Mouse (Mus musculus): ENCODE measurements around the gene Dph7. TPM values are rescaled to one million over a fixed set of nuclear protein-coding genes. Genes with fewer than 3 reads are reported as not detected.
"Not testable (repeated sequence)": the region's sequence is repeated elsewhere in the genome, so short reads cannot be mapped to it uniquely, and the experiment has no call there.

Gene Dph7
- polyA plus RNA-seq, 1 experiment from 2014 or later: 7.2 TPM

DNA sequence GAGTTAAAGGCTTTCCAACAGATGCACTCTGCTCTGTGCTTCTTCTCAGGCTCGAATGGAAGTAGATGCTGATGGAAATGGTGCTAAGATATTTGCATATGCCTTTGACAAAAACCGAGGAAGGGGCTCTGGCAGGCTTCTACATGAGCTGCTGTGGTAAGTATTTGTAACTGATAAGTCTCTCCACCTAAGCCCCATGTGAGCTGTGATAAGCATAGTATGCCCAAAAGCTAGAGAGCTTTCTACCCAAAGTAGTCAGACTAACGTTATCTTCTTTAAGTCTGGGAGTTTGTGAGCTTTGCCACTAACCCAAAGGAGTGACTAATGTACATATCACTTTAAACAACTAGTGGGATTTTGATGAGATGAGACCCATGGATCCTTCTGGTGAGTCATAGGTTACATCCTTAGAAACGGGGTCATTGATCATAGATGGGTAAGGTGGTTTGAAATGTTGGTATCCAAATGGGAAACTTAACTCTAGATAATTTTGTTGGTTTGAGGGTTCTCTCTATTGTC is 9.6 kb upstream of the Dph7 start:
- H3K27ac ChIP-seq (ENCODE audit: low read depth, low read length): no peak overlapping the region
- WGBS: 82% methylated on average over 4 of the region's 4 CpGs
- H3K9me3 ChIP-seq (ENCODE audit: control insufficient read depth): no peaks in the 10 kb centered on the region
- H3K4me1 ChIP-seq (replicated peaks; ENCODE audit: control insufficient read depth, insufficient read depth, low read length): peaks cover 5% of the 10 kb centered on the region; the same call in 1 of the 2 replicates
- TF ChIP-seq CTCF (IDR thresholded peaks at IDR 0.05; ENCODE audit: low read depth): no peak
- H3K9ac ChIP-seq (ENCODE audit: low read depth, low read length): no peak overlapping the region
- no peaks in the 10 kb centered on the region for H3K27me3 ChIP-seq (replicated peaks; ENCODE audit: control insufficient read depth, insufficient read depth, low read length)
- H3K4me2 ChIP-seq (replicated peaks; ENCODE audit: low read depth): no peak overlapping the region
- peaks cover 34% of the 10 kb centered on the region for H3K36me3 ChIP-seq (ENCODE audit: control insufficient read depth, insufficient read depth)
- no peak overlapping the region for H3K4me3 ChIP-seq (ENCODE audit: low read depth, low read length)
- ATAC-seq: no peak

DNA sequence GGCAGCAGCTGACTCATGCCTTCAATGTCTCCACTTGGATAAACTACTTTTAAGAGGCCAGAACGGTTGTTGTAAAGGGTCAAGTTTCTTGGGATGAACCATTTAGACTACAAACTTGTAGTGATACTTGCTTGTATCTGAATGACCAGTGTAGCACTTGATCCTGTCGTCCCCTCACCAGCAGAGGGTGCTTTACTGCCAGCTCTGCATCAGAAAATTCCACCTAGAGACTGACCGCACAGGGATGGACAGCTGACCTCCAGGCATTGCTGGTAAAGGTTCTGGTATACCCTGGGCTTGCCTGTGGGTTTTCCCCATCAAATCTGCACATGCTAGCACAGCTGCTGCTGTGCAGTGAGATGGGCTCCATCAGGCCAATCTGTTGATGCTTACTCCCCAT is 1.3 kb upstream of the Dph7 start:
- 34% methylated on average over 3 of the region's 3 CpGs for WGBS
- no peak for ATAC-seq
- Histone ChIP-seq H3K36me3 (ENCODE audit: control insufficient read depth, insufficient read depth) (peaks cover 21% of the 10 kb centered on the region), H3K27ac (ENCODE audit: low read depth, low read length) (no peak overlapping the region), H3K4me3 (ENCODE audit: low read depth, low read length) (no peak overlapping the region), H3K27me3 (replicated peaks; ENCODE audit: control insufficient read depth, insufficient read depth, low read length) (no peaks in the 10 kb centered on the region), H3K9ac (ENCODE audit: low read depth, low read length) (no peak overlapping the region), H3K4me2 (replicated peaks; ENCODE audit: low read depth) (no peak overlapping the region), H3K9me3 (ENCODE audit: control insufficient read depth) (no peaks in the 10 kb centered on the region), H3K4me1 (replicated peaks; ENCODE audit: control insufficient read depth, insufficient read depth, low read length) (no peaks in the 10 kb centered on the region)
- TF ChIP-seq CTCF (IDR thresholded peaks at IDR 0.05; ENCODE audit: low read depth): peak; percentile 79

DNA sequence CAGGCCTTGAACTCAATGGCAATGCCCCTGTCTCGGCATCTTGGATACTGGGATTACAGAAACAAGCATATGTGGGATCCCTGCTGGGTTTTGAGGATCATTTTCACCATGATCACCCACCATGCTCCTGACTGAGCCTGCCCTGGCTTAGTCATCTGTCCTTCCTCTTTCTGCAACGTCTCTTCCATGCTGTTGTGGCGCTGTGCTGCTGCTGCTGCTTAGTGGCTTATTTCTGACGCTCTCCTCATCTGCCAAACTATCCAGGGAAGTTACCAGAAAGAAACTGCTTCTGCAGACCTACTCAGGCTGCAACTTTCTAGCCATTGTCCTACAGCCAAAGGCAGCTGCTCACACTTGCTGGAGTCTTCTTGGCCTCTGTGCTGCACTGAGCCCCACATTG is 8.2 kb downstream of the Dph7 start:
- H3K36me3 ChIP-seq (ENCODE audit: control insufficient read depth, insufficient read depth): peaks cover 40% of the 10 kb centered on the region
- no peak overlapping the region for H3K4me3 ChIP-seq (ENCODE audit: low read depth, low read length)
- peaks cover 5% of the 10 kb centered on the region; the same call in 1 of the 2 replicates for H3K4me1 ChIP-seq (replicated peaks; ENCODE audit: control insufficient read depth, insufficient read depth, low read length)
- no peak for TF ChIP-seq CTCF (IDR thresholded peaks at IDR 0.05; ENCODE audit: low read depth)
- H3K4me2 ChIP-seq (replicated peaks; ENCODE audit: low read depth): no peak overlapping the region
- ATAC-seq: no peak
- no peaks in the 10 kb centered on the region for H3K9me3 ChIP-seq (ENCODE audit: control insufficient read depth)
- H3K27ac ChIP-seq (ENCODE audit: low read depth, low read length): no peak overlapping the region
- no peaks in the 10 kb centered on the region for H3K27me3 ChIP-seq (replicated peaks; ENCODE audit: control insufficient read depth, insufficient read depth, low read length)
- 83% methylated on average over 4 of the region's 4 CpGs for WGBS
- no peak overlapping the region for H3K9ac ChIP-seq (ENCODE audit: low read depth, low read length)

DNA sequence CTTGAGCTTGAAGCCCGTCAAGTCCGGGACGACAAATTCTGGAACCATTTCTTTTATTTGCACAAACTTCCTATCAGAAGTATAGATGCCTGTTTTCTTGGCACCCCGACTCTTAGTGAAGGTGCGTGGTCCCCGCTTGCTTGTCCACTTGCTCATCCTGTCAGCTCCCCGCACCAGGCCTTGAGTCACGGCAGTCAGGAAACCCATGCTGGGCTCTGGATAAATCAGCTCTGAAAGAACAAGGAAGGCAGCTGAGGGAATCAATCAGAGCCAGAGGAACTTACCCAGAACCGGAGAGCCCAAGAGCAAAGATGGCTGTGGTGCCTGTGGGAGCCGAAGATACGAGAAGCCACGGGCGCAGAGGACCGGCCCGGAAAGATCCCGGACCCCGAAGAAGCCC is 12.3 kb downstream of the Dph7 start:
- not testable (repeated sequence) for H3K9me3 ChIP-seq (ENCODE audit: control insufficient read depth)
- WGBS: 1% methylated on average over 17 of the region's 17 CpGs

DNA sequence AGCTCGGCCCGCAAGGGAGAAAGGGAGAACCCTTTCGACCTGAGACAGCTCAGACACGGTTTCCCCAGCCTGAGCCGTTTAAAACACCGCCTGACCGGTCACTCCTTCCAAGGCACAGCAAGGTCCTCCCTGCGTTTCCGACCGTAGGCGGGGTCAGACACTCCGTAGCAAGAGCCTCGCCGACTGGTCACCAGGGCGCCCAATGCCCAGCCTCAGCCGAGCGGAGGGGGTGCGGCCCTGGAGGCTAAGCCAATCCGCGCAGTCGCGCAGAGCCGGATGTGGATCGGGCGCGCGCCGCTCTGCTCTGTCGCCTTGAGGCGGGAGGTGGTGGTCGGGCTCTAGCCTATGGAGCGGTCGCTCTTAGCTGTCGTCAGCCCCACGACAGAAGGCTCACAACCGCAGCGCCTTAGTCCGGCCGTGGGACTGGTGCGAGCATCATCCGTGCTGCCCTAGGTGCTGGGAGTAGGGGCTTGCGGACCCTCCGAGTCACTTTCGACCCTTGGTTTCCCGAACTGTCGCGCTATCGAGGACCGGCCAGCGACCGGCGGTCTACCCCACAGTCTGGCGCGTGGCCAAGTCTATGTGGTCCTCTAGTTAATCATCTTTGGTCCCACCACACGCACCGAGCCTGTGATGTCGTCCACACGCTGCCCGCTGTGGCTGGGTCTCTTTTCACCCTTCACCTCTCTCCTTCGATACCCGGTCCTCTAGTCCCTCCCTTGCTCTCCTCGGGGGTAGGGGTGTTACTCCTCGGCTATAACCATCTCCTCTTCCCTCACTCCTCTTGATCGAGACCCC is 12.9 kb downstream of the Dph7 start, which contains the start of gene Mrpl41:
TSS of gene Mrpl41 (minus strand) at position 193 of the 798 bp plus-strand sequence.
- H3K4me2 ChIP-seq (replicated peaks; ENCODE audit: low read depth): peak within 1 kb of the TSS; percentile 99
- peaks cover 5% of the 10 kb centered on the region; the same call in 1 of the 2 replicates for H3K4me1 ChIP-seq (replicated peaks; ENCODE audit: control insufficient read depth, insufficient read depth, low read length)
- under 1% methylated on average over 64 of the region's 64 CpGs for WGBS
- no peaks in the 10 kb centered on the region for H3K9me3 ChIP-seq (ENCODE audit: control insufficient read depth)
- H3K27ac ChIP-seq (ENCODE audit: low read depth, low read length): peak within 1 kb of the TSS; percentile 89
- peak; percentile 99 for ATAC-seq
- peak within 1 kb of the TSS; percentile 71 for H3K4me3 ChIP-seq (ENCODE audit: low read depth, low read length)
- H3K9ac ChIP-seq (ENCODE audit: low read depth, low read length): peak within 1 kb of the TSS; percentile 82
- H3K27me3 ChIP-seq (replicated peaks; ENCODE audit: control insufficient read depth, insufficient read depth, low read length): no peaks in the 10 kb centered on the region
- peaks cover 13% of the 10 kb centered on the region; the same call in 1 of the 2 replicates for H3K36me3 ChIP-seq (ENCODE audit: control insufficient read depth, insufficient read depth)
- peak; percentile 6; the same call in 1 of the 2 replicates for TF ChIP-seq CTCF (IDR thresholded peaks at IDR 0.05; ENCODE audit: low read depth)

More for the DNA sequence above, 12.3 kb downstream of the Dph7 start:
- Histone ChIP-seq H3K27ac (ENCODE audit: low read depth, low read length) (peak overlapping the region; percentile 89), H3K4me2 (replicated peaks; ENCODE audit: low read depth) (peak overlapping the region; percentile 99), H3K9ac (ENCODE audit: low read depth, low read length) (peak overlapping the region; percentile 82), H3K36me3 (ENCODE audit: control insufficient read depth, insufficient read depth) (peaks cover 19% of the 10 kb centered on the region; the same call in 1 of the 2 replicates), H3K4me3 (ENCODE audit: low read depth, low read length) (peak overlapping the region; percentile 71)
- H3K27me3 ChIP-seq (replicated peaks; ENCODE audit: control insufficient read depth, insufficient read depth, low read length); ATAC-seq; H3K4me1 ChIP-seq (replicated peaks; ENCODE audit: control insufficient read depth, insufficient read depth, low read length): not testable (repeated sequence)

DNA sequence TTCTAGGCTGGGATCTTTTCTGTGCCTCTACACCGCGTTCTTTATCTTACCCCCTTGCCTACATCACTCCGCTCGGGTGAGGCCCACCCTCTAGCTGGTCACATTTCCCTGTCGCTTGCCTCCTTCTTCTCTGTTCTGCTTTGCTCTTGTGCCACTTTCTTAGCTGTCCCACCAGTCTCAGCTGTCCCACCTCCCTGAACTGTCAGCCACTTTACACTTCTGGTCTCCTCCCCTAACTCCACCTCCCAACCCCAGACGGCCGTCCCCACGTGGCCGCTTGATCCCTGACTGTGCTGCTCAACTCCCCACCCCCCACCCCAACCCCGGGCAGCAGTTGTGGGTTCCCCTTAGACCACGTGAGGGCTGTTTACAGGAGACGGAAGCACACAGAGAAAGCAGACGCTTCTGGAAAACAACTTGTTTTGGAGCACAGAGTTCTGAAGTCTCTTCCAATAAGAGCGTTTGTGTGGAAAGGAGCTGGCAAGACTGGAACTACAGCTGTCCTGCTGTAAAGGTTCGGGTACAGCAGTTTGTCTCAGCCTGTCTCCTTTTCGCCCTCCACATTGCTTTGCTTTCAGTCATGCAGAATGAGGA is 13.6 kb downstream of the Dph7 start, which contains the start of gene Pnpla7:
TSS of gene Pnpla7 (plus strand) at position 330 of the 594 bp plus-strand sequence.
- H3K36me3 ChIP-seq (ENCODE audit: control insufficient read depth, insufficient read depth): peaks cover 6% of the 10 kb centered on the region; the same call in 1 of the 2 replicates
- no peak for TF ChIP-seq CTCF (IDR thresholded peaks at IDR 0.05; ENCODE audit: low read depth)
- H3K4me2 ChIP-seq (replicated peaks; ENCODE audit: low read depth): peak within 1 kb of the TSS; percentile 99
- H3K9ac ChIP-seq (ENCODE audit: low read depth, low read length): peak within 1 kb of the TSS; percentile 82
- H3K27ac ChIP-seq (ENCODE audit: low read depth, low read length): peak within 1 kb of the TSS; percentile 89
- WGBS: under 1% methylated on average over 16 of the region's 16 CpGs
- H3K9me3 ChIP-seq (ENCODE audit: control insufficient read depth): no peaks in the 10 kb centered on the region
- peak; percentile 54 for ATAC-seq
- no peaks in the 10 kb centered on the region for H3K27me3 ChIP-seq (replicated peaks; ENCODE audit: control insufficient read depth, insufficient read depth, low read length)
- H3K4me3 ChIP-seq (ENCODE audit: low read depth, low read length): peak within 1 kb of the TSS; percentile 71
- H3K4me1 ChIP-seq (replicated peaks; ENCODE audit: control insufficient read depth, insufficient read depth, low read length): peaks cover 5% of the 10 kb centered on the region; the same call in 1 of the 2 replicates

All from intestine, postnatal 0 days (tissue).